Mouse (Mus musculus) lung, postnatal 0 days (tissue): ENCODE measurements around the gene Itpr1. TPM values are rescaled to one million over a fixed set of nuclear protein-coding genes. Genes with fewer than 3 reads are reported as not detected.

ENCODE experiments used
- ATAC-seq: fragments of 200-750 bp; cut with Nextera tagmentation; 2 replicates; pipeline ENCODE4 v1.8.0; 2017; ENCODE audit warnings: moderate library complexity
- DNase-seq: peaks from one replicate; pipeline ENCODE4 v3.0.0-alpha.2; 2016; ENCODE audit warnings: low spot score
- H3K27ac ChIP-seq: fragments of 300-500 bp; sonication (generic); 2 replicates; pipeline ENCODE4 v1.5.1; 2014; ENCODE audit warnings: antibody characterized with exemption, mild to moderate bottlenecking, low read length, mixed read lengths
- H3K27me3 ChIP-seq: fragments of 300-500 bp; sonication (generic); replicated peaks from 2 replicates; pipeline ENCODE4 v1.6.1; 2014; ENCODE audit warnings: low read length, mixed read lengths; ENCODE audit not compliant: insufficient read depth
- H3K36me3 ChIP-seq: fragments of 300-500 bp; sonication (generic); 2 replicates; pipeline ENCODE4 v1.6.1; 2014; ENCODE audit warnings: low read length, mixed read lengths; ENCODE audit not compliant: insufficient read depth
- H3K4me1 ChIP-seq: fragments of 300-500 bp; sonication (generic); 2 replicates; pipeline ENCODE4 v1.6.1; 2014; ENCODE audit warnings: antibody characterized with exemption, low read depth, low read length, mixed read lengths; ENCODE audit not compliant: insufficient read depth
- H3K4me2 ChIP-seq: fragments of 300-500 bp; sonication (generic); replicated peaks from 2 replicates; pipeline ENCODE4 v1.6.1; 2014; ENCODE audit warnings: low read depth, mild to moderate bottlenecking, low read length, moderate library complexity, mixed read lengths
- H3K4me3 ChIP-seq: fragments of 300-500 bp; sonication (generic); 2 replicates; pipeline ENCODE4 v1.5.1; 2014; ENCODE audit warnings: low read depth, low read length
- H3K9ac ChIP-seq: fragments of 300-500 bp; sonication (generic); replicated peaks from 2 replicates; pipeline ENCODE4 v1.6.1; 2014; ENCODE audit warnings: low read depth, mild to moderate bottlenecking
- H3K9me3 ChIP-seq: fragments of 300-500 bp; sonication (generic); 2 replicates; pipeline ENCODE4 v1.6.1; 2016; ENCODE audit warnings: low read length, mixed read lengths
- CTCF ChIP-seq: IDR thresholded peaks from 2 replicates; pipeline ENCODE4 v1.5.1; 2016; ENCODE audit warnings: antibody characterized with exemption, mild to moderate bottlenecking
- EP300 ChIP-seq: IDR thresholded peaks from 2 replicates; pipeline ENCODE4 v1.6.1; 2016; ENCODE audit warnings: antibody characterized with exemption, mild to moderate bottlenecking, control low read depth
- WGBS: fragments of 180-500 bp; shearing (Covaris S2); extraction: QIAGEN DNeasy Blood & Tissue Kit; methylation state at CpG from one replicate; pipeline ENCODE4 v1.1.7; 2014; 5-methylcytosine and 5-hydroxymethylcytosine counted together
- microRNA-seq: library from miRNA; unstranded; fragments of <30 nt; microRNA quantifications from one replicate; pipeline ENCODE4, GENCODE M21; 2016
- polyA plus RNA-seq: library from polyadenylated mRNA; unstranded; fragments of >200 nt; fragmentation: Nextera tagmentation; extraction: Ambion mirVana; gene quantifications from 2 replicates; pipeline ENCODE4 v1.2.1, GENCODE M21; 2015

The Itpr1 gene
- polyA plus RNA-seq, 1 experiment from 2014 or later, result 9.2 TPM

- TF ChIP-seq EP300, result no peak
- no peak for TF ChIP-seq CTCF
These were observed 379.3 kb downstream of the Itpr1 start for GRCm38 (mm10) chr6:108592227-108592626.

GRCm38 (mm10) chr6:108592636-108593035 lies 379.7 kb downstream of the Itpr1 start:
- TF ChIP-seq CTCF (no peak), EP300 (no peak)
- H3K9me3 ChIP-seq, result no peaks in the 10 kb centered on the region
- WGBS, result 64% methylated on average over 6 of the region's 6 CpGs

More at GRCm38 (mm10) chr6:108592227-108592626, 379.3 kb downstream of the Itpr1 start:
- no peak overlapping the region for H3K4me2 ChIP-seq
- no peak overlapping the region for H3K4me3 ChIP-seq
- no peaks in the 10 kb centered on the region for H3K4me1 ChIP-seq
- no peaks in the 10 kb centered on the region for H3K9me3 ChIP-seq
- DNase-seq, result no peak
- no peaks in the 10 kb centered on the region for H3K27me3 ChIP-seq
- 57% methylated on average over 8 of the region's 8 CpGs for WGBS
- H3K9ac ChIP-seq, result no peak overlapping the region
- no peak overlapping the region for H3K27ac ChIP-seq
- ATAC-seq, result no peak
- no peaks in the 10 kb centered on the region for H3K36me3 ChIP-seq

GRCm38 (mm10) chr6:108594171-108594841 lies 381.4 kb downstream of the Itpr1 start:
- Histone ChIP-seq H3K4me2 (no peak overlapping the region), H3K9ac (no peak overlapping the region), H3K27me3 (no peaks in the 10 kb centered on the region), H3K9me3 (no peaks in the 10 kb centered on the region), H3K4me3 (no peak overlapping the region), H3K4me1 (no peaks in the 10 kb centered on the region), H3K36me3 (no peaks in the 10 kb centered on the region), H3K27ac (no peak overlapping the region)
- WGBS, result 80% methylated on average over 5 of the region's 5 CpGs
- no peak for ATAC-seq
- no peak for DNase-seq
- TF ChIP-seq CTCF (no peak), EP300 (no peak)

More at GRCm38 (mm10) chr6:108592636-108593035, 379.7 kb downstream of the Itpr1 start:
- Histone ChIP-seq H3K27me3 (no peaks in the 10 kb centered on the region), H3K4me2 (no peak overlapping the region), H3K27ac (no peak overlapping the region), H3K4me3 (no peak overlapping the region), H3K4me1 (no peaks in the 10 kb centered on the region), H3K9ac (no peak overlapping the region), H3K36me3 (no peaks in the 10 kb centered on the region)
- ATAC-seq (no peak), DNase-seq (no peak)

- ATAC-seq, result no peak
- Histone ChIP-seq H3K27ac (no peak overlapping the region), H3K4me1 (no peaks in the 10 kb centered on the region), H3K36me3 (no peaks in the 10 kb centered on the region), H3K4me3 (no peak overlapping the region), H3K4me2 (no peak overlapping the region), H3K27me3 (no peaks in the 10 kb centered on the region), H3K9ac (no peak overlapping the region), H3K9me3 (no peaks in the 10 kb centered on the region)
- TF ChIP-seq EP300, result no peak
- TF ChIP-seq CTCF, result no peak
- peak; percentile 8 for DNase-seq
- 71% methylated on average over 4 of the region's 4 CpGs for WGBS
These were observed 385.8 kb downstream of the Itpr1 start for GRCm38 (mm10) chr6:108598691-108599090.

- no peak for ATAC-seq
- no peaks in the 10 kb centered on the region for H3K27me3 ChIP-seq
- H3K4me1 ChIP-seq, result no peaks in the 10 kb centered on the region
- no peak overlapping the region for H3K4me2 ChIP-seq
- 81% methylated on average over 2 of the region's 2 CpGs for WGBS
- no peak for DNase-seq
- H3K27ac ChIP-seq, result no peak overlapping the region
- H3K9ac ChIP-seq, result no peak overlapping the region
- H3K36me3 ChIP-seq, result no peaks in the 10 kb centered on the region
- H3K9me3 ChIP-seq, result no peaks in the 10 kb centered on the region
- no peak for TF ChIP-seq CTCF
- no peak for TF ChIP-seq EP300
- H3K4me3 ChIP-seq, result no peak overlapping the region
These were observed 386.4 kb downstream of the Itpr1 start for GRCm38 (mm10) chr6:108599317-108599716.

Small RNAs within 50 kb of the gene (microRNA-seq; reads per million reads assigned to microRNA genes)
- gene Mir7661, result not detected

Other genes with a start within 250 kb of the Itpr1 start
- 5.3 and 6.6 TPM in 2 replicates for gene Setmar, start 148.1 kb upstream of the Itpr1 start, polyA plus RNA-seq
- 33.4 and 33.9 TPM in 2 replicates for gene Sumf1, start 27.5 kb upstream of the Itpr1 start, polyA plus RNA-seq